Comparison of ENCODE assay signal across 23 mouse cellular contexts in genomic region chr7:107609622-107610255, GRCm38 (mm10). TPM values are rescaled to one million over a fixed set of nuclear protein-coding genes. Genes with fewer than 3 reads are reported as not detected.
"Had no signal": no experiment of that assay in that cellular context is flagged by ENCODE, and none has a peak within 500 bp of the region (broad histone marks: within the 10 kb centered on the region; RNA-seq: fewer than 3 reads in every experiment).

No protein-coding gene starts in this region.

- DNase-seq: kidney, adult 2 months; kidney, postnatal 14 days; lung, embryonic 14.5 days; lung, postnatal 10 days; right cerebral cortex, adult 18-20 months; right cerebral cortex, postnatal 25 days; thymus, adult 18-20 months; thymus, postnatal 14 days had no signal

- H3K4me1 ChIP-seq: kidney, embryonic 15.5 days; limb, embryonic 15.5 days; liver, embryonic 12.5 days; midbrain, embryonic 12.5 days; neural tube, embryonic 13.5 days had no signal

- H3K27me3 ChIP-seq: kidney, embryonic 15.5 days; limb, embryonic 15.5 days; liver, embryonic 12.5 days; megakaryocyte, embryonic 14.5 days; midbrain, embryonic 12.5 days; neural tube, embryonic 13.5 days had no signal

- ATAC-seq: liver, embryonic 12.5 days; midbrain, embryonic 16.5 days had no signal

- H3K4me3 ChIP-seq: kidney, embryonic 15.5 days; left cerebral cortex, adult 2 months; limb, embryonic 15.5 days; liver, embryonic 12.5 days; megakaryocyte, embryonic 14.5 days; midbrain, embryonic 12.5 days; neural tube, embryonic 13.5 days had no signal

- H3K36me3 ChIP-seq: kidney, embryonic 15.5 days; limb, embryonic 15.5 days; liver, embryonic 12.5 days; midbrain, embryonic 12.5 days; neural tube, embryonic 13.5 days had no signal

- H3K27ac ChIP-seq: kidney, embryonic 15.5 days; left cerebral cortex, adult 2 months; limb, embryonic 15.5 days; liver, embryonic 12.5 days; macrophage; midbrain, embryonic 12.5 days; neural tube, embryonic 13.5 days had no signal

RNA-seq across cellular contexts. Expression of gene 5330417H12Rik, which starts 15.2 kb away (rescaled TPM):
- total RNA-seq: layer of hippocampus, postnatal 25 days; left cerebral cortex, adult 2 months; left cerebral cortex, postnatal 25 days had no signal
- polyA plus RNA-seq: kidney, adult 2 months; kidney, embryonic 15.5 days; large intestine, adult 2 months; limb, embryonic 11.5 days; limb, embryonic 15.5 days; liver, embryonic 12.5 days; liver, embryonic 16.5 days; lung, embryonic 14.5 days; macrophage; midbrain, embryonic 12.5 days; midbrain, embryonic 16.5 days; neural tube, embryonic 13.5 days; small intestine, adult 2 months had no signal

RNA-seq across cellular contexts. Expression of gene Olfml1, which starts 42.5 kb away (rescaled TPM):
- polyA plus RNA-seq: macrophage had no signal
